Mouse (Mus musculus): ENCODE results near the gene Tab1.
A peak's percentile ranks its signal among the peaks of the same experiment; 100 is the strongest.

Gene Tab1

GRCm38 (mm10) chr15:80162401-80162964 lies 29.6 kb downstream of the Tab1 start:
- DNase-seq (ENCODE audit: low read depth, low spot score), result no peak

GRCm38 (mm10) chr15:80163274-80163673 lies 30.3 kb downstream of the Tab1 start:
- no peak for DNase-seq (ENCODE audit: low read depth, low spot score)

- no peak for DNase-seq (ENCODE audit: low read depth, low spot score)
Measured at GRCm38 (mm10) chr15:80163716-80164115, 30.8 kb downstream of the Tab1 start.

GRCm38 (mm10) chr15:80165396-80165795 lies 32.5 kb downstream of the Tab1 start:
- DNase-seq (ENCODE audit: low read depth, low spot score), result no peak

- DNase-seq (ENCODE audit: low read depth, low spot score), result peak; percentile 52
Measured at GRCm38 (mm10) chr15:80169484-80169883, 36.6 kb downstream of the Tab1 start.

- no peak for DNase-seq (ENCODE audit: low read depth, low spot score)
Measured at GRCm38 (mm10) chr15:80170357-80170756, 37.4 kb downstream of the Tab1 start.

GRCm38 (mm10) chr15:80171286-80171685 lies 38.4 kb downstream of the Tab1 start:
- DNase-seq (ENCODE audit: low read depth, low spot score), result no peak

GRCm38 (mm10) chr15:80171791-80172190 lies 38.9 kb downstream of the Tab1 start:
- DNase-seq (ENCODE audit: low read depth, low spot score), result no peak

GRCm38 (mm10) chr15:80173001-80173771 lies 40.3 kb downstream of the Tab1 start, which contains the start of gene Mgat3:
Gene Mgat3, plus strand, starts transcription at chr15:80173721.
- DNase-seq (ENCODE audit: low read depth, low spot score), result no peak

GRCm38 (mm10) chr15:80173781-80174597 lies 41.1 kb downstream of the Tab1 start:
- DNase-seq (ENCODE audit: low read depth, low spot score), result no peak

- no peak for DNase-seq (ENCODE audit: low read depth, low spot score)
Measured at GRCm38 (mm10) chr15:80174598-80174875, 41.6 kb downstream of the Tab1 start.

GRCm38 (mm10) chr15:80175316-80175715 lies 42.4 kb downstream of the Tab1 start:
- DNase-seq (ENCODE audit: low read depth, low spot score), result no peak

GRCm38 (mm10) chr15:80175756-80176155 lies 42.8 kb downstream of the Tab1 start:
- DNase-seq (ENCODE audit: low read depth, low spot score), result no peak

GRCm38 (mm10) chr15:80181561-80181960 lies 48.6 kb downstream of the Tab1 start:
- DNase-seq (ENCODE audit: low read depth, low spot score), result no peak

- DNase-seq (ENCODE audit: low read depth, low spot score), result no peak
Measured at GRCm38 (mm10) chr15:80182072-80182700, 49.3 kb downstream of the Tab1 start.

GRCm38 (mm10) chr15:80188927-80189326 lies 56.0 kb downstream of the Tab1 start:
- DNase-seq (ENCODE audit: low read depth, low spot score), result no peak

GRCm38 (mm10) chr15:80190075-80190474 lies 57.1 kb downstream of the Tab1 start:
- DNase-seq (ENCODE audit: low read depth, low spot score), result no peak

GRCm38 (mm10) chr15:80191585-80192245 lies 58.8 kb downstream of the Tab1 start:
- no peak for DNase-seq (ENCODE audit: low read depth, low spot score)

- DNase-seq (ENCODE audit: low read depth, low spot score), result no peak
Measured at GRCm38 (mm10) chr15:80192246-80192585, 59.3 kb downstream of the Tab1 start.

GRCm38 (mm10) chr15:80192847-80193246 lies 59.9 kb downstream of the Tab1 start:
- no peak for DNase-seq (ENCODE audit: low read depth, low spot score)

- no peak for DNase-seq (ENCODE audit: low read depth, low spot score)
Measured at GRCm38 (mm10) chr15:80199556-80199955, 66.6 kb downstream of the Tab1 start.

All from WW6 (cell line).